Mouse (Mus musculus): Measurements from ENCODE around the gene Lsg1.

Lsg1 gene

GRCm38 (mm10) chr16:30587494-30588327, at the start of gene Lsg1:
Gene Lsg1, minus strand, starts transcription at chr16:30587592.
- DNase-seq (ENCODE audit: low read depth), result peak; percentile 93

- no peak for DNase-seq (ENCODE audit: low read depth)
These were observed 46.7 kb upstream of the Lsg1 start for GRCm38 (mm10) chr16:30633906-30634746.

GRCm38 (mm10) chr16:30629509-30629908, 42.1 kb upstream of the Lsg1 start:
- DNase-seq (ENCODE audit: low read depth), result no peak

- no peak for DNase-seq (ENCODE audit: low read depth)
These were observed 41.0 kb upstream of the Lsg1 start for GRCm38 (mm10) chr16:30628401-30628800.

GRCm38 (mm10) chr16:30627586-30628337, 40.4 kb upstream of the Lsg1 start:
- DNase-seq (ENCODE audit: low read depth), result no peak

GRCm38 (mm10) chr16:30624640-30625039, 37.2 kb upstream of the Lsg1 start:
- no peak for DNase-seq (ENCODE audit: low read depth)

- no peak for DNase-seq (ENCODE audit: low read depth)
These were observed 36.3 kb upstream of the Lsg1 start for GRCm38 (mm10) chr16:30623645-30624044.

GRCm38 (mm10) chr16:30616281-30616680, 28.9 kb upstream of the Lsg1 start:
- DNase-seq (ENCODE audit: low read depth), result no peak

GRCm38 (mm10) chr16:30614705-30615317, 27.4 kb upstream of the Lsg1 start:
- no peak for DNase-seq (ENCODE audit: low read depth)

- no peak for DNase-seq (ENCODE audit: low read depth)
These were observed 26.7 kb upstream of the Lsg1 start for GRCm38 (mm10) chr16:30614122-30614521.

GRCm38 (mm10) chr16:30613122-30613521, 25.7 kb upstream of the Lsg1 start:
- DNase-seq (ENCODE audit: low read depth), result no peak

- no peak for DNase-seq (ENCODE audit: low read depth)
These were observed 23.9 kb upstream of the Lsg1 start for GRCm38 (mm10) chr16:30611331-30611730.

- no peak for DNase-seq (ENCODE audit: low read depth)
These were observed 20.5 kb upstream of the Lsg1 start for GRCm38 (mm10) chr16:30607868-30608267.

- no peak for DNase-seq (ENCODE audit: low read depth)
These were observed 18.1 kb upstream of the Lsg1 start for GRCm38 (mm10) chr16:30605528-30605927.

GRCm38 (mm10) chr16:30604807-30605137, 17.4 kb upstream of the Lsg1 start:
- no peak for DNase-seq (ENCODE audit: low read depth)

GRCm38 (mm10) chr16:30604061-30604806, 16.8 kb upstream of the Lsg1 start:
- no peak for DNase-seq (ENCODE audit: low read depth)

GRCm38 (mm10) chr16:30603531-30603842, 16.1 kb upstream of the Lsg1 start:
- no peak for DNase-seq (ENCODE audit: low read depth)

GRCm38 (mm10) chr16:30602684-30603530, 15.5 kb upstream of the Lsg1 start:
- no peak for DNase-seq (ENCODE audit: low read depth)

- no peak for DNase-seq (ENCODE audit: low read depth)
These were observed 14.6 kb upstream of the Lsg1 start for GRCm38 (mm10) chr16:30601946-30602345.

GRCm38 (mm10) chr16:30601046-30601832, 13.8 kb upstream of the Lsg1 start:
- no peak for DNase-seq (ENCODE audit: low read depth)
